ENCODE assay signal across 20 mouse cellular contexts in the genomic region with DNA sequence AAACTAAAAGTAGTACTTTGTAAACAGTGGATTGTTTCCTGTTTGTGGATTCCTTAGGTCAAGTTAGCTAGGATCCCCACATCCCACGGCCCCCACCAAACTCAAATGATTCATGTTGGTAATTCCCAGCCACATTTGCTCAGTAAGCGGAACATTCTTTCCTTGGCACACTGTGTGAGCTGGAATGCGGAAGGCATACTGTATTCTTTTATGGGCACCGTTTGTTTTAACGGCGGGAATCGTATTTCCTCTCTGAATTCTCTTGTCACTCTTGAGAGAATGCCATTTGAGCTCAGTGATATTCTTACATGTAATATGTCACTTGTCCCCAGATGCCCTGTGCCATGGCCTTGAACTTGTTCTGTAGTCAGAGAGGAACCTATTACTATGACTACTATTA.
A peak's percentile ranks its signal among the peaks of the same experiment; 100 is the strongest.
DNase-seq lines count a peak whose midpoint lies in the region; ATAC-seq and TF ChIP-seq lines count a peak whose summit lies in the region.
"Had no signal": no experiment of that assay in that cellular context is flagged by ENCODE, and none has a peak within 500 bp of the region (broad histone marks: within the 10 kb centered on the region; RNA-seq: fewer than 3 reads in every experiment).

No protein-coding gene starts in this region.

- no peaks in the 10 kb centered on the region for H3K4me1 ChIP-seq in limb, embryonic 13.5 days
- no peaks in the 10 kb centered on the region for H3K4me1 ChIP-seq in limb, embryonic 10.5 days
- no peaks in the 10 kb centered on the region for H3K4me1 ChIP-seq in limb, embryonic 14.5 days (ENCODE audit: control insufficient read depth, insufficient read depth, low read length)
- H3K4me1 ChIP-seq in intestine, embryonic 16.5 days (ENCODE audit: control insufficient read depth, insufficient read depth, low read length) = no peaks in the 10 kb centered on the region
- H3K4me1 ChIP-seq: hindbrain, embryonic 10.5 days; limb, embryonic 12.5 days had no signal

- no peaks in the 10 kb centered on the region for H3K36me3 ChIP-seq in limb, embryonic 13.5 days
- H3K36me3 ChIP-seq in limb, embryonic 10.5 days = no peaks in the 10 kb centered on the region
- no peaks in the 10 kb centered on the region for H3K36me3 ChIP-seq in limb, embryonic 14.5 days (ENCODE audit: control insufficient read depth, insufficient read depth, low read length)
- H3K36me3 ChIP-seq in intestine, embryonic 16.5 days (ENCODE audit: control insufficient read depth, insufficient read depth, low read length) = no peaks in the 10 kb centered on the region
- H3K36me3 ChIP-seq: hindbrain, embryonic 10.5 days; limb, embryonic 12.5 days had no signal

- H3K4me2 ChIP-seq in limb, embryonic 13.5 days (replicated peaks) = no peak overlapping the region
- H3K4me2 ChIP-seq in limb, embryonic 14.5 days (replicated peaks; ENCODE audit: low read depth, low read length, severe bottlenecking) = no peak overlapping the region
- no peak overlapping the region for H3K4me2 ChIP-seq in intestine, embryonic 16.5 days (ENCODE audit: low read depth, low read length)
- H3K4me2 ChIP-seq: limb, embryonic 12.5 days; midbrain, embryonic 11.5 days had no signal

- H3K9me3 ChIP-seq in limb, embryonic 13.5 days = no peaks in the 10 kb centered on the region
- H3K9me3 ChIP-seq in limb, embryonic 10.5 days (replicated peaks) = no peaks in the 10 kb centered on the region
- H3K9me3 ChIP-seq in limb, embryonic 14.5 days (ENCODE audit: control insufficient read depth, low read length) = no peaks in the 10 kb centered on the region
- no peaks in the 10 kb centered on the region for H3K9me3 ChIP-seq in intestine, embryonic 16.5 days (ENCODE audit: control insufficient read depth, low read length)
- H3K9me3 ChIP-seq: hindbrain, embryonic 10.5 days; limb, embryonic 12.5 days had no signal

- H3K27ac ChIP-seq in limb, embryonic 13.5 days = no peak overlapping the region
- H3K27ac ChIP-seq in limb, embryonic 10.5 days = no peak overlapping the region
- H3K27ac ChIP-seq in limb, embryonic 14.5 days (replicated peaks; ENCODE audit: low read depth, low read length) = no peak overlapping the region
- H3K27ac ChIP-seq in intestine, embryonic 16.5 days (ENCODE audit: low read length) = no peak overlapping the region
- H3K27ac ChIP-seq: hindbrain, embryonic 10.5 days; hindbrain, postnatal 0 days; limb, embryonic 12.5 days; liver, embryonic 14.5 days had no signal

- peak; percentile 64 for ATAC-seq in limb, embryonic 13.5 days (ENCODE audit: low FRiP score, low read depth)
- ATAC-seq in limb, embryonic 14.5 days (ENCODE audit: low FRiP score, low read depth) = peak; percentile 53; the same call in 1 of the 2 replicates
- ATAC-seq in intestine, embryonic 16.5 days = no peak
- ATAC-seq: forebrain, embryonic 14.5 days; hindbrain, postnatal 0 days had no signal

- peak; percentile 6 for DNase-seq in gastrocnemius, postnatal 10 days
- DNase-seq in gastrocnemius, postnatal 36 days = no peak
- no peak for DNase-seq in limb, embryonic 10.5 days (ENCODE audit: low spot score)
- peak; percentile 25 for DNase-seq in NIH3T3 (ENCODE audit: low read depth)
- DNase-seq in limb, embryonic 14.5 days (ENCODE audit: low spot score) = peak; percentile 32
- DNase-seq in left cerebral cortex, postnatal 36 days (ENCODE audit: low spot score in 2 of 2) = no peak
- DNase-seq: cerebellum, adult 9-10 months; retina, postnatal 1 day; right cerebral cortex, postnatal 4 days; thymus, postnatal 25 days had no signal

- H3K4me3 ChIP-seq in limb, embryonic 13.5 days = no peak overlapping the region
- no peak overlapping the region for H3K4me3 ChIP-seq in limb, embryonic 10.5 days
- no peak overlapping the region for H3K4me3 ChIP-seq in limb, embryonic 14.5 days (replicated peaks; ENCODE audit: low read length)
- H3K4me3 ChIP-seq in intestine, embryonic 16.5 days (ENCODE audit: low read length) = no peak overlapping the region
- H3K4me3 ChIP-seq: erythroblast, embryonic 14.5 days; hindbrain, embryonic 10.5 days; limb, embryonic 12.5 days had no signal

- WGBS in limb, embryonic 13.5 days = 56% methylated on average over 7 of the region's 7 CpGs
- WGBS in limb, embryonic 10.5 days = 83% methylated on average over 7 of the region's 7 CpGs
- 50% methylated on average over 7 of the region's 7 CpGs for WGBS in limb, embryonic 14.5 days
- 65% methylated on average over 7 of the region's 7 CpGs for WGBS in intestine, embryonic 16.5 days

- intact Hi-C loops in gastrocnemius, postnatal 36 days (cut with DNase I) = no loop called here
- intact Hi-C loops in left cerebral cortex, postnatal 36 days (cut with DNase I) = no loop called here

- no peaks in the 10 kb centered on the region for H3K27me3 ChIP-seq in limb, embryonic 13.5 days
- H3K27me3 ChIP-seq in limb, embryonic 10.5 days (ENCODE audit: low read depth, poor library complexity, severe bottlenecking) = no peaks in the 10 kb centered on the region
- no peaks in the 10 kb centered on the region for H3K27me3 ChIP-seq in limb, embryonic 14.5 days (ENCODE audit: control insufficient read depth, insufficient read depth, low read length)
- no peaks in the 10 kb centered on the region for H3K27me3 ChIP-seq in intestine, embryonic 16.5 days (replicated peaks; ENCODE audit: control insufficient read depth, insufficient read depth, low read length)
- H3K27me3 ChIP-seq: CH12.LX; limb, embryonic 12.5 days had no signal

- TF ChIP-seq POLR2A in limb, embryonic 14.5 days (IDR thresholded peaks at IDR 0.05; ENCODE audit: borderline replicate concordance, extremely low read depth, insufficient read depth, insufficient read length) = no peak

- H3K9ac ChIP-seq in limb, embryonic 13.5 days = no peak overlapping the region
- no peak overlapping the region for H3K9ac ChIP-seq in limb, embryonic 14.5 days (ENCODE audit: low read depth, low read length, severe bottlenecking)
- no peak overlapping the region for H3K9ac ChIP-seq in intestine, embryonic 16.5 days (ENCODE audit: low read depth, low read length)
- H3K9ac ChIP-seq: limb, embryonic 12.5 days; liver, embryonic 14.5 days had no signal

Comparison
In these comparisons a context has a peak if more than half of its experiments do, and no peak if none do; other contexts are left out.
1. DNase-seq: peak in gastrocnemius, postnatal 10 days (single experiment), NIH3T3 (single experiment) and limb, embryonic 14.5 days (single experiment); none in gastrocnemius, postnatal 36 days (0 of 2), limb, embryonic 10.5 days (single experiment) and left cerebral cortex, postnatal 36 days (0 of 2).